Mouse (Mus musculus) lung, adult 2 months (tissue): ENCODE data around the gene Gdap1l1. TPM values are rescaled to one million over a fixed set of nuclear protein-coding genes. Genes with fewer than 3 reads are reported as not detected.

ENCODE experiments used
- DNase-seq: peaks from one replicate; pipeline ENCODE4 v3.0.0; 2022
- H3K4me1 ChIP-seq: fragments of 200-500 bp; 2 replicates; pipeline ENCODE4 v1.6.1; 2011; ENCODE audit warnings: low read length; ENCODE audit not compliant: control insufficient read depth, insufficient read depth
- H3K4me3 ChIP-seq: fragments of 200-500 bp; replicated peaks from 2 replicates; pipeline ENCODE3; 2011; ENCODE audit warnings: low read depth, mild to moderate bottlenecking, control low read depth, low read length; ENCODE audit errors: extremely low read depth
- CTCF ChIP-seq: fragments of 200-500 bp; IDR thresholded peaks from 2 replicates; pipeline ENCODE4 v1.5.1; 2011; ENCODE audit warnings: mild to moderate bottlenecking, low read length, control low read depth; ENCODE audit not compliant: insufficient read depth
- POLR2A ChIP-seq: fragments of 200-500 bp; IDR thresholded peaks from 2 replicates; pipeline ENCODE4 v1.6.1; 2011; ENCODE audit warnings: low read depth, mild to moderate bottlenecking, control low read depth, low read length, borderline replicate concordance; ENCODE audit errors: extremely low read depth
- WGBS: fragments of 180-500 bp; shearing (Covaris S2); methylation state at CpG from one replicate; pipeline ENCODE4 v1.1.7; 2018; 5-methylcytosine and 5-hydroxymethylcytosine counted together
- polyA plus RNA-seq: library from polyadenylated mRNA; depleted of rRNA; stranded (reverse); fragments of >200 nt; gene quantifications from 2 replicates; pipeline ENCODE4 v1.2.3, GENCODE M21; 2012

The Gdap1l1 gene
- polyA plus RNA-seq, 1 experiment = 0.19 TPM

GRCm38 (mm10) chr2:163471710-163472465 is 33.6 kb downstream of the Gdap1l1 start:
- TF ChIP-seq CTCF (no peak), POLR2A (no peak)
- DNase-seq = no peak
- WGBS = 2% methylated on average over 36 of the region's 36 CpGs
- peaks cover 2% of the 10 kb centered on the region; the same call in 1 of the 2 replicates for H3K4me1 ChIP-seq
- H3K4me3 ChIP-seq = peak overlapping the region; percentile 96

DNA sequence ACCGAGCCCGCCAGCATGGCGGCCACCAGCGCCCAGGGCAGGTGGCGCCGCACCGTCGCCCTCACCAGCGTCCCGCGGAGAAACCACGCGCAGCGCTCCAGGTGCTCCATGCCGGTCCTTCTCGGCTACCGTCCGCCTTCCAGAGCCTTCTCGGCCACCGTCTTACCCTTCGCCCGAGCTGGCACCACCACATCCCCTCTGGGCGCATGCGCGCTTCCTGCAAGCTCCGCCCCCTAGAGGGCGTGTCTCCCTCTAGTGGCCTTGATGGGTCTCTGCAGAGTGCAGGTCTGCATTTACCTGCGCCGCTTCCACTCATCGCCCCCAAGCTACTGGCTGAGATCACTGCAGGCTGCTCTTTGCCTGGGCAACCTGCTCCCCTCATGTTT is 34.2 kb downstream of the Gdap1l1 start, which contains the start of gene Fitm2:
Gene Fitm2, minus strand, starts transcription at position 164 of the 386 bp plus-strand sequence.
- DNase-seq = peak; percentile 97
- TF ChIP-seq POLR2A (peak; percentile 71; the same call in 1 of the 2 replicates), CTCF (peak; percentile 91)
- peak within 1 kb of the TSS; percentile 96 for H3K4me3 ChIP-seq
- under 1% methylated on average over 30 of the region's 30 CpGs for WGBS
- peaks cover 2% of the 10 kb centered on the region; the same call in 1 of the 2 replicates for H3K4me1 ChIP-seq

- H3K4me3 ChIP-seq = no peak overlapping the region
- no peak for DNase-seq
- 49% methylated on average over 18 of the region's 18 CpGs for WGBS
- TF ChIP-seq CTCF = peak; percentile 52
- TF ChIP-seq POLR2A = no peak
- H3K4me1 ChIP-seq = no peaks in the 10 kb centered on the region
These were observed 42.0 kb downstream of the Gdap1l1 start for GRCm38 (mm10) chr2:163480191-163480825.

DNA sequence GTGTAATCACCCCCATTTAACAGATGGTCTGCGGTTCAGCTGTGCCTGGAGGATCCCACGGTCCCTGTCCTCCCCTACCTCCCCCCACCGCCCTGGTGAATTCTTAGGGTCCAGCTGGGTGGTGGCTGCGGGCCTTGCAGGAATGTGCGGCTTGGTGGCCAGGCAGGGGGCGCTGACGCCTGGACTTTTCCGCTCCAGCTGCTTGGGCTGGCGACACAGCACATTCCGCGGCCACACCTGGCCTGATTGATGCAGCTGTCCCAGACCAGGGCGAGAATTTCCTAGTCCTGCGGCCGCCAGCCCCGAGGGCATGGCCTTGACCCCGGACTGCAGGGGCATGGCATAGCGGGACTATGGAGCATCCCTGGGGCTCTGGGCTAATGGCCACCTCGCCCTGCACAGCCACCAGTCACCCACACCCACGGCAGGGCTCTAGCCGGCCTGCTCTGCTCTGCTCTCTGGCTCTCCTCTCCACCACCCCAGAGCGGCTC is 43.3 kb downstream of the Gdap1l1 start:
- H3K4me3 ChIP-seq = no peak overlapping the region
- TF ChIP-seq CTCF (no peak), POLR2A (no peak)
- WGBS = 4% methylated on average over 21 of the region's 21 CpGs
- no peak for DNase-seq
- no peaks in the 10 kb centered on the region for H3K4me1 ChIP-seq

DNA sequence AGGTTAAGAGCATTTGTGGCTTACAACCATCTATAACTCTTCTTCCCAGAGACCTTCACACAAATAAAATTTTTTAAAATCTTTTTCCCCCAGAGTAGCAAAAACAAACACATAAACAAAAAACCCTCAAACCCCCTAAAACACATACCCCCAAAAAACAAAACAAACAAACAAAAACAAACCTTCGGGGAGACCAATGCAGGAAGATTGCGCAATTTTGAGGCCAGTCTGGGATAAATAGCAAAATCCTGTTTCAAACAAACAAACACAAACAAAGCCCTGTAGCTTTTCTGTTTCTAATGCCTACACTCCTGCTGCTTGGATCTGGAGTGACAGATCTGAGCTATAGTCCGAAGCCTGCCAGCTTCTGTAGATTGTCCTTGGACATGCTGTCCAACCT is 49.1 kb downstream of the Gdap1l1 start:
- WGBS = 74% methylated on average over 3 of the region's 3 CpGs
- no peak for TF ChIP-seq CTCF
- no peak for TF ChIP-seq POLR2A
- no peak overlapping the region for H3K4me3 ChIP-seq
- DNase-seq = no peak
- H3K4me1 ChIP-seq = no peaks in the 10 kb centered on the region

- WGBS = 47% methylated on average over 5 of the region's 5 CpGs
- Histone ChIP-seq H3K4me1 (0 out of 2 replicates have a peak, but pooled peaks cover 2% of the 10 kb centered on the region), H3K4me3 (no peak overlapping the region)
- DNase-seq = no peak
- TF ChIP-seq POLR2A (no peak), CTCF (no peak)
These were observed 51.5 kb downstream of the Gdap1l1 start for GRCm38 (mm10) chr2:163489725-163490291.

- no peak for TF ChIP-seq POLR2A
- H3K4me1 ChIP-seq = 0 out of 2 replicates have a peak, but pooled peaks cover 2% of the 10 kb centered on the region
- no peak overlapping the region for H3K4me3 ChIP-seq
- WGBS = 88% methylated on average over 17 of the region's 17 CpGs
- no peak for DNase-seq
These were observed 52.4 kb downstream of the Gdap1l1 start for GRCm38 (mm10) chr2:163490656-163491055.

GRCm38 (mm10) chr2:163491351-163491750 is 53.1 kb downstream of the Gdap1l1 start:
- TF ChIP-seq CTCF (no peak), POLR2A (no peak)
- 51% methylated on average over 7 of the region's 7 CpGs for WGBS
- DNase-seq = no peak
- Histone ChIP-seq H3K4me1 (0 out of 2 replicates have a peak, but pooled peaks cover 2% of the 10 kb centered on the region), H3K4me3 (no peak overlapping the region)

GRCm38 (mm10) chr2:163492018-163492417 is 53.7 kb downstream of the Gdap1l1 start, which contains the start of gene R3hdml:
Gene R3hdml, plus strand, starts transcription at chr2:163492318.
- DNase-seq = no peak
- H3K4me1 ChIP-seq = 0 out of 2 replicates have a peak, but pooled peaks cover 2% of the 10 kb centered on the region
- no peak for TF ChIP-seq CTCF
- TF ChIP-seq POLR2A = no peak
- H3K4me3 ChIP-seq = no peak within 1 kb of the TSS
- 74% methylated on average over 5 of the region's 5 CpGs for WGBS
